Mouse (Mus musculus): ENCODE measurements around the gene Aebp2. TPM values are rescaled to one million over a fixed set of nuclear protein-coding genes. Genes with fewer than 3 reads are reported as not detected.

Aebp2 gene
- polyA plus RNA-seq, 1 experiment from 2014 or later, result 13.0 TPM

DNA sequence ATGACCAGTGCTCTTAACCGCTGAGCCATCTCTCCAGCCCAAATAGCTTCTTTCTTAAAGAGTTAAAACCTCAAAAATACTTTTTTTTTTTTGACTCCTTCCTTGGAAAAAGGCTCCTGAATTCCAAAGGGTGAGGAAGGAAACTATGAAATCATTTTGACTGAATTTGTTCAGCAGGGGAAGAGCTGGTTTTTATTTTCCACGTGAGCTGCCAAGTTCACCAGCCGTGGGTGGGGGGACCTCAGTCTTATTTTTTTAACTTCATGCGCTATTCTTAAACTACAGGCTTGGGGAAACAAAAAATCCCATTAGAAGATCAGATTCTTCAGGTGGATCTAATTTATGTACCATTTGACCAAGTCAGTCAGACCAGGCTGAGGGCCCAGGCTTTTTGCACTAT lies 11.2 kb upstream of the Aebp2 start:
- Histone ChIP-seq H3K4me1 (ENCODE audit: control insufficient read depth, insufficient read depth, low read length) (no peaks in the 10 kb centered on the region), H3K4me3 (ENCODE audit: low read depth, low read length) (no peak overlapping the region), H3K27ac (replicated peaks; ENCODE audit: low read depth, low read length) (no peak overlapping the region), H3K4me2 (ENCODE audit: low read depth, low read length) (no peak overlapping the region), H3K36me3 (replicated peaks; ENCODE audit: control insufficient read depth, insufficient read depth, low read depth, low read length) (no peaks in the 10 kb centered on the region), H3K9me3 (replicated peaks; ENCODE audit: control insufficient read depth, low read length) (no peaks in the 10 kb centered on the region), H3K9ac (replicated peaks; ENCODE audit: low read length) (no peak overlapping the region), H3K27me3 (ENCODE audit: control insufficient read depth, insufficient read depth, low read length) (no peaks in the 10 kb centered on the region)
- WGBS, result 70% methylated on average over 4 of the region's 4 CpGs
- ATAC-seq (replicated peaks; ENCODE audit: insufficient number of reproducible peaks, low FRiP score, low TSS enrichment, low read depth) (no peak), DNase-seq (ENCODE audit: low spot score) (no peak)

- no peak for ATAC-seq (replicated peaks; ENCODE audit: insufficient number of reproducible peaks, low FRiP score, low TSS enrichment, low read depth)
- 77% methylated on average over 13 of the region's 13 CpGs for WGBS
- Histone ChIP-seq H3K4me3 (ENCODE audit: low read depth, low read length) (no peak overlapping the region), H3K9ac (replicated peaks; ENCODE audit: low read length) (no peak overlapping the region), H3K36me3 (replicated peaks; ENCODE audit: control insufficient read depth, insufficient read depth, low read depth, low read length) (no peaks in the 10 kb centered on the region), H3K4me2 (ENCODE audit: low read depth, low read length) (no peak overlapping the region), H3K4me1 (ENCODE audit: control insufficient read depth, insufficient read depth, low read length) (no peaks in the 10 kb centered on the region), H3K9me3 (replicated peaks; ENCODE audit: control insufficient read depth, low read length) (no peaks in the 10 kb centered on the region), H3K27ac (replicated peaks; ENCODE audit: low read depth, low read length) (no peak overlapping the region), H3K27me3 (ENCODE audit: control insufficient read depth, insufficient read depth, low read length) (no peaks in the 10 kb centered on the region)
- no peak for DNase-seq (ENCODE audit: low spot score)
Measured at GRCm38 (mm10) chr6:140611893-140612473, 10.5 kb upstream of the Aebp2 start.

DNA sequence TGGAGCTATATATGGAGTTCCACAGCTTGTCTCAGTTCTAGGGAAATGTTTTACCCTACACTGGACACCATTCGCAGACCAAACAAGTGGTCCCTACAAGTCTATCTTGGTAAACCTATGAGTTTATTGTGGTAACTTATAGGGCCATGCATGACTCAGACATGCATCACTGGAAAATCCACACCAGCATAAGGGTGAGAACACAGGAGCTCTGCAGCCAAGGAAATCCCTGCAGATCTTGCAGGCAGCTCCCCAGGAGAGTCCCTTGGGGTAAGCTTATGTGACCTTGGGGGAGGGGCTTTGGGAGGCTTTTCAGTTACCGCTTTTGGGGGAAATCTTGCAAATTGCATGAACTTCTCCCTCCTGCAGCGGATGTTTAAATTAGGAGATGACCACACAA lies 8.6 kb upstream of the Aebp2 start:
- no peaks in the 10 kb centered on the region for H3K36me3 ChIP-seq (replicated peaks; ENCODE audit: control insufficient read depth, insufficient read depth, low read depth, low read length)
- no peak overlapping the region for H3K4me3 ChIP-seq (ENCODE audit: low read depth, low read length)
- ATAC-seq (replicated peaks; ENCODE audit: insufficient number of reproducible peaks, low FRiP score, low TSS enrichment, low read depth), result no peak
- H3K27me3 ChIP-seq (ENCODE audit: control insufficient read depth, insufficient read depth, low read length), result no peaks in the 10 kb centered on the region
- no peak overlapping the region for H3K4me2 ChIP-seq (ENCODE audit: low read depth, low read length)
- H3K27ac ChIP-seq (replicated peaks; ENCODE audit: low read depth, low read length), result no peak overlapping the region
- no peaks in the 10 kb centered on the region for H3K9me3 ChIP-seq (replicated peaks; ENCODE audit: control insufficient read depth, low read length)
- 85% methylated on average over 3 of the region's 3 CpGs for WGBS
- no peaks in the 10 kb centered on the region for H3K4me1 ChIP-seq (ENCODE audit: control insufficient read depth, insufficient read depth, low read length)
- DNase-seq (ENCODE audit: low spot score), result no peak
- H3K9ac ChIP-seq (replicated peaks; ENCODE audit: low read length), result no peak overlapping the region

GRCm38 (mm10) chr6:140614711-140615110 lies 7.8 kb upstream of the Aebp2 start:
- H3K9me3 ChIP-seq (replicated peaks; ENCODE audit: control insufficient read depth, low read length), result no peaks in the 10 kb centered on the region
- H3K36me3 ChIP-seq (replicated peaks; ENCODE audit: control insufficient read depth, insufficient read depth, low read depth, low read length), result no peaks in the 10 kb centered on the region
- no peak overlapping the region for H3K4me3 ChIP-seq (ENCODE audit: low read depth, low read length)
- H3K27ac ChIP-seq (replicated peaks; ENCODE audit: low read depth, low read length), result no peak overlapping the region
- no peak overlapping the region for H3K4me2 ChIP-seq (ENCODE audit: low read depth, low read length)
- WGBS, result 94% methylated on average over 11 of the region's 11 CpGs
- no peak for ATAC-seq (replicated peaks; ENCODE audit: insufficient number of reproducible peaks, low FRiP score, low TSS enrichment, low read depth)
- no peak for DNase-seq (ENCODE audit: low spot score)
- no peaks in the 10 kb centered on the region for H3K27me3 ChIP-seq (ENCODE audit: control insufficient read depth, insufficient read depth, low read length)
- H3K9ac ChIP-seq (replicated peaks; ENCODE audit: low read length), result no peak overlapping the region
- H3K4me1 ChIP-seq (ENCODE audit: control insufficient read depth, insufficient read depth, low read length), result no peaks in the 10 kb centered on the region

DNA sequence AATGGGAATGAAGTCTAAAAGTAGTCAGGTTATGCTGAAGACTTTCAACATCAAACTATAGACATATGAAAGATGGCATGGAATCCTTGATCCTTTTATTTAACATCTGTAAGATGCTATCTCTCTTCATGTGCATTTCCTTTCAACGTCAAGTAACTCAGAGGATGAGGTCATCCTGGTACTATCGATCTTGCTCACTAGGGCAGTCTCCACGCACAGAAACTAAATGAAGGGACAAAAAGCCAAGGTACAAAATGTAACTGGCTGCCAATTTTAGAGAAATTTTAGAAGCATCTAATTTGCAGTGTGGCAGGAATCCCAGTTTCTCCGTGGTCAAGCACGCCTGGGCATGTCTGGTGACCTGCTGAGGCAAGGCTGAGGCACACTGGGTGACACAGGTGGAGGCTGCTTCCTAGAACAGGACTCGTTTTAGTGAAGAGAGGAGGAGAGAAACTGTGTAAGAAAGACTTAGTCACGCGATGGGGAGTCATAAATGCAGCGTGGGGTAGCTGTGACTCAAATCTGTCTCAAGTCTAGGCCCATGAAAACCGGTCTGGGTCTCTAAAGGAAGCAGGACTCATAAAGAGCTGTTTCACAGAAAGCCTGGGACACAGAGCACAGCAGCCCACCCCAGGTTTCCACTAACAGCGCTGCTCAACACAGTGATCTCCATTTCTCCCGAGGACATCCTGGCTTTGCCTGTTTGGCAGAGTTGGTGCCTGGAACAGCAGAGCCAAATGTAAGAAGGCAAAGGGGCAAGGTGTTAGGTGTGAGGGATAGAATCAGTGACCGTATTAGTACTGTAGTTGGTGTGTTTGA lies 1.7 kb upstream of the Aebp2 start:
- H3K4me3 ChIP-seq (ENCODE audit: low read depth, low read length), result no peak overlapping the region
- ATAC-seq (replicated peaks; ENCODE audit: insufficient number of reproducible peaks, low FRiP score, low TSS enrichment, low read depth) (no peak), DNase-seq (ENCODE audit: low spot score) (no peak)
- WGBS, result 57% methylated on average over 13 of the region's 13 CpGs
- no peaks in the 10 kb centered on the region for H3K27me3 ChIP-seq (ENCODE audit: control insufficient read depth, insufficient read depth, low read length)
- no peak overlapping the region for H3K27ac ChIP-seq (replicated peaks; ENCODE audit: low read depth, low read length)
- no peaks in the 10 kb centered on the region; the same call in 1 of the 2 replicates for H3K4me1 ChIP-seq (ENCODE audit: control insufficient read depth, insufficient read depth, low read length)
- H3K36me3 ChIP-seq (replicated peaks; ENCODE audit: control insufficient read depth, insufficient read depth, low read depth, low read length), result no peaks in the 10 kb centered on the region
- no peaks in the 10 kb centered on the region for H3K9me3 ChIP-seq (replicated peaks; ENCODE audit: control insufficient read depth, low read length)
- no peak overlapping the region for H3K4me2 ChIP-seq (ENCODE audit: low read depth, low read length)
- H3K9ac ChIP-seq (replicated peaks; ENCODE audit: low read length), result no peak overlapping the region

DNA sequence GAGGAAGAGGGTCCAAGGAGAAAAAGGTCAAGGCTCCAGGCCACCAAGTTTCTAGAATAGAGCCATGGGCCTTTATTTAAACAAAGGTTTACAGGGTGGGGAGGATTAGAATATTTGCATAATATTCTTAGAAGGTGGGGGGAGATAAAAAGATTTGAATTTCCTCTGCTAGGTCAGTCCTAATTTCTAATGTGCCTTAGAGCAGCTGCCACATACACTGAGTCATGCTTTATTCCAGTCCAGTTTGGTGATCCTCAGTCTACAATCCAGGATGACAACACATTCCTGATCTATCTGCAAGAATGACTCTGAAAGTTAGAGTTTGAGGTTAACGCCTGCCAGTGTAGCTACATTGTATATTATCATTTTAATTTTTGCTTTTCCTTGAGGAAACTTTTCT lies 841 bp upstream of the Aebp2 start:
- no peak for DNase-seq (ENCODE audit: low spot score)
- Histone ChIP-seq H3K27me3 (ENCODE audit: control insufficient read depth, insufficient read depth, low read length) (no peaks in the 10 kb centered on the region), H3K27ac (replicated peaks; ENCODE audit: low read depth, low read length) (no peak overlapping the region), H3K4me3 (ENCODE audit: low read depth, low read length) (no peak overlapping the region), H3K9me3 (replicated peaks; ENCODE audit: control insufficient read depth, low read length) (no peaks in the 10 kb centered on the region), H3K36me3 (replicated peaks; ENCODE audit: control insufficient read depth, insufficient read depth, low read depth, low read length) (no peaks in the 10 kb centered on the region), H3K9ac (replicated peaks; ENCODE audit: low read length) (no peak overlapping the region), H3K4me2 (ENCODE audit: low read depth, low read length) (no peak overlapping the region), H3K4me1 (ENCODE audit: control insufficient read depth, insufficient read depth, low read length) (peaks cover 2% of the 10 kb centered on the region)
- no peak for ATAC-seq (replicated peaks; ENCODE audit: insufficient number of reproducible peaks, low FRiP score, low TSS enrichment, low read depth)
- WGBS, result 97% methylated on average over 1 of the region's 1 CpGs

GRCm38 (mm10) chr6:140623226-140624095 lies 998 bp downstream of the Aebp2 start:
- no peaks in the 10 kb centered on the region for H3K27me3 ChIP-seq (ENCODE audit: control insufficient read depth, insufficient read depth, low read length)
- H3K9me3 ChIP-seq (replicated peaks; ENCODE audit: control insufficient read depth, low read length), result no peaks in the 10 kb centered on the region
- peaks cover 4% of the 10 kb centered on the region for H3K4me1 ChIP-seq (ENCODE audit: control insufficient read depth, insufficient read depth, low read length)
- H3K4me3 ChIP-seq (ENCODE audit: low read depth, low read length), result peak overlapping the region; percentile 99
- DNase-seq (ENCODE audit: low spot score), result peak; percentile 93
- H3K9ac ChIP-seq (replicated peaks; ENCODE audit: low read length), result peak overlapping the region; percentile 98
- peak overlapping the region; percentile 89 for H3K27ac ChIP-seq (replicated peaks; ENCODE audit: low read depth, low read length)
- peak; percentile 90 for ATAC-seq (replicated peaks; ENCODE audit: insufficient number of reproducible peaks, low FRiP score, low TSS enrichment, low read depth)
- peak overlapping the region; percentile 50 for H3K4me2 ChIP-seq (ENCODE audit: low read depth, low read length)
- H3K36me3 ChIP-seq (replicated peaks; ENCODE audit: control insufficient read depth, insufficient read depth, low read depth, low read length), result no peaks in the 10 kb centered on the region
- WGBS, result under 1% methylated on average over 85 of the region's 117 CpGs

Data from embryonic facial prominence, embryonic 11.5 days (tissue).